Mouse (Mus musculus): Measurements from ENCODE around the gene Hipk2. TPM values are rescaled to one million over a fixed set of nuclear protein-coding genes. Genes with fewer than 3 reads are reported as not detected.

The Hipk2 gene
- polyA plus RNA-seq, 1 experiment = 39.5 TPM

DNA sequence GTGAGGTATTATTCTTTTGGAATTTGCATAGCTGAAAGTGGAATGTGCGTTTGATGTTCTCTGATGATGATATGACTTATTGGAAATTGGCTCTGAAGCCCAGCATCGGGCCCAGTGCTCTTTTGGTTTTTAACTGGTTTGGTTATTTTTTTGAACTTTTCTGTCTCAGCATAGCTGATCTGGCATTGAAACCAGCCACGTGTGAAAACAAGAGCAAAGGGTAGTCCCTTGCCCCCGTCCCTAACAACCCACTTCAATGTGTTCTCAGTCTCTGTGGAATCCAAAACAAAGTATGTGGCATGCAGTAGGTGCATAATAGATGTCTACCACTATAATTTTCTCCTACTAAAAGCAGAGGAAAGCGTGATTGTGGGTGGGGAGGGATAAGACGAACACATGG is 44.2 kb upstream of the Hipk2 start:
- no peak overlapping the region for H3K27ac ChIP-seq (ENCODE audit: control insufficient read depth, insufficient read depth, low read depth, low read length, poor library complexity)
- no peak overlapping the region for H3K4me3 ChIP-seq (replicated peaks; ENCODE audit: control insufficient read depth, low read depth, low read length)
- H3K4me1 ChIP-seq (ENCODE audit: control insufficient read depth, insufficient read depth, low read length) = peaks cover 17% of the 10 kb centered on the region
- no peak for TF ChIP-seq CTCF (IDR thresholded peaks at IDR 0.05; ENCODE audit: control insufficient read depth, insufficient read depth, low read length)
- no peak for TF ChIP-seq POLR2A (IDR thresholded peaks at IDR 0.05; ENCODE audit: borderline replicate concordance, control insufficient read depth, low read depth, low read length)
- WGBS = 35% methylated on average over 6 of the region's 6 CpGs

GRCm38 (mm10) chr6:38919135-38919740 is 43.3 kb upstream of the Hipk2 start:
- Histone ChIP-seq H3K4me1 (ENCODE audit: control insufficient read depth, insufficient read depth, low read length) (peaks cover 17% of the 10 kb centered on the region), H3K27ac (ENCODE audit: control insufficient read depth, insufficient read depth, low read depth, low read length, poor library complexity) (peak overlapping the region; percentile 58)
- WGBS = 8% methylated on average over 14 of the region's 14 CpGs

DNA sequence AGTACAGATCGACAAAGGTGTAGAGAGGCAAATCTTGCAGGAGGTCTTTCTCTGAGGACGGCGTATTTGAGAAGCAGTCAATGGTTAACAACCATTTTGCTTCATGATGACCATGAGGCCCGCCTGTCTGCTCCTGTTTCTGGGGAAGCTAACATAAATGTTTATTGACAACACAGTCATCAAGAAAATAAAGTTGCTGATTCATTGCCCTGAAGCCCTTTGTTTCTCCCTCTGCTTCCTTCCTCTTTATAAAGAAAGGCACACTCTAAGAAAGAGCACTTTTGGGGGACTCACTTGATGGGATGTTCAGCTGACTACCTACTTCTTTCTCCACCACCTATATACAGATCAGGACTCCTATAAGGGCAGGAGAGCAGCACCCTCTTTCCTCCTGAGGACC is 42.8 kb upstream of the Hipk2 start:
- TF ChIP-seq CTCF (IDR thresholded peaks at IDR 0.05; ENCODE audit: control insufficient read depth, insufficient read depth, low read length) (no peak), POLR2A (IDR thresholded peaks at IDR 0.05; ENCODE audit: borderline replicate concordance, control insufficient read depth, low read depth, low read length) (no peak)
- 25% methylated on average over 4 of the region's 4 CpGs for WGBS
- peaks cover 17% of the 10 kb centered on the region for H3K4me1 ChIP-seq (ENCODE audit: control insufficient read depth, insufficient read depth, low read length)
- H3K4me3 ChIP-seq (replicated peaks; ENCODE audit: control insufficient read depth, low read depth, low read length) = peak overlapping the region; percentile 62
- peak overlapping the region; percentile 58 for H3K27ac ChIP-seq (ENCODE audit: control insufficient read depth, insufficient read depth, low read depth, low read length, poor library complexity)

More at GRCm38 (mm10) chr6:38919135-38919740, 43.3 kb upstream of the Hipk2 start:
- TF ChIP-seq CTCF (IDR thresholded peaks at IDR 0.05; ENCODE audit: control insufficient read depth, insufficient read depth, low read length) = no peak
- TF ChIP-seq POLR2A (IDR thresholded peaks at IDR 0.05; ENCODE audit: borderline replicate concordance, control insufficient read depth, low read depth, low read length) = no peak
- peak overlapping the region; percentile 62 for H3K4me3 ChIP-seq (replicated peaks; ENCODE audit: control insufficient read depth, low read depth, low read length)

DNA sequence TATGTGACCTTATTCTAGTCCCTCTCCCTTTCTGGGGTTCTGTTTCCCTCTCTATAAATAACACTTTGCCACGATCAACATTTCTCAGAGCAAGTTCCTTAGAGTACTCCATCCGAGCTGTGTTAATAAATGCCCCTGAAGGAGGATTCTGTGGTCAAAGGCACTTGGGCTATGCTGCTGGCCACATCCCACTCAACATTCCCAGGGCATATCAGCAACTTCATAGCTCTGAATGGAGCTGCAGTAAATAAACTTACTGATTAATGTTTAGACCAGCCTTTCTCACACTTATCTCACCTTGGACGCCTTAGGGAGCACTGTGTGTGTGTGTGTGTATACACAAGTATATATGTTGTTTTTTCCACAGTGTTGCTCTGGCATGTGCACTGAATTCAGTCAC is 41.5 kb upstream of the Hipk2 start:
- peaks cover 15% of the 10 kb centered on the region for H3K4me1 ChIP-seq (ENCODE audit: control insufficient read depth, insufficient read depth, low read length)
- peak overlapping the region; percentile 34; the same call in 1 of the 2 replicates for H3K27ac ChIP-seq (ENCODE audit: control insufficient read depth, insufficient read depth, low read depth, low read length, poor library complexity)
- WGBS = 60% methylated on average over 3 of the region's 3 CpGs
- TF ChIP-seq CTCF (IDR thresholded peaks at IDR 0.05; ENCODE audit: control insufficient read depth, insufficient read depth, low read length) = no peak
- TF ChIP-seq POLR2A (IDR thresholded peaks at IDR 0.05; ENCODE audit: borderline replicate concordance, control insufficient read depth, low read depth, low read length) = no peak
- H3K4me3 ChIP-seq (replicated peaks; ENCODE audit: control insufficient read depth, low read depth, low read length) = no peak overlapping the region

DNA sequence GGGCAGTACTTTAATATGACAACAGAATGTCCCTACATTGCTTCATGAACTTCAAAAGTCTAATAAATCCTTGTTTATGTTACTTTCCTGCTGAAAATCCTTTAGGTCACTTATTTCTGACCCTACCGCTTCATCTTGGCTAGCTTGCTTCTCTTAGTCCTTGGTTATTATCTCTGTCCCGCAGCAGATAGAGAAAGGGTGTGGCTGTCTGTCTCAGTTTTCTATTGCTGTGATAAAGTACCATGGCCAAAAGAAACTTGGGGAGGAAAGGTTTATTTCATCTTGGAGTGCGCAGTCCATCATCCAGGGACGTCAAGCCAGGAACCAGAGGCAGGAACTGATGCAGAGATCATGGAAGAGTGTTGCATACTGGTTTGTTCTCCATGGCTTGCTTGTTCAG is 40.6 kb upstream of the Hipk2 start:
- H3K4me3 ChIP-seq (replicated peaks; ENCODE audit: control insufficient read depth, low read depth, low read length) = no peak overlapping the region
- peak overlapping the region; percentile 45; the same call in 1 of the 2 replicates for H3K27ac ChIP-seq (ENCODE audit: control insufficient read depth, insufficient read depth, low read depth, low read length, poor library complexity)
- peaks cover 12% of the 10 kb centered on the region for H3K4me1 ChIP-seq (ENCODE audit: control insufficient read depth, insufficient read depth, low read length)
- 67% methylated on average over 4 of the region's 4 CpGs for WGBS
- no peak for TF ChIP-seq POLR2A (IDR thresholded peaks at IDR 0.05; ENCODE audit: borderline replicate concordance, control insufficient read depth, low read depth, low read length)

DNA sequence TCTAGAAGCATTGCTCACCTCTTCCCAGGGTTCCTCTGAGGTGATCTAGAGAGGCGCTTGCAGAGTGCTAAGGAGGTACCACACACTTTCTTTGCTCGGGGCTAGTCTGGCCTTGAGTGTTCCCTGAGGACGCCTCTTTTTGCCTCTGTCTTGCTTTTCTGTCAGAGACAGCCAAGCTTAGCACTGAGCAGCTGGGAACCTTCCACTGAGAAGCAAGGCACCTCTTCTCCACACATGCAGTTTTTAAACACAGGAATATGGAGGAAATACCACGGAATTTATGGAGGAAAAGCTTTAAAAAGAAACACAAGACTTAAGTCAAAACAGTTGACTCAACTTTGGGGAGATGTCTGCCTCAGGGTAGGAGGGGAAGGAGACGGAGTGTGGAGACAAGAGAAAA is 39.8 kb upstream of the Hipk2 start:
- H3K4me1 ChIP-seq (ENCODE audit: control insufficient read depth, insufficient read depth, low read length) = peaks cover 9% of the 10 kb centered on the region
- H3K27ac ChIP-seq (ENCODE audit: control insufficient read depth, insufficient read depth, low read depth, low read length, poor library complexity) = no peak overlapping the region
- no peak for TF ChIP-seq POLR2A (IDR thresholded peaks at IDR 0.05; ENCODE audit: borderline replicate concordance, control insufficient read depth, low read depth, low read length)
- TF ChIP-seq CTCF (IDR thresholded peaks at IDR 0.05; ENCODE audit: control insufficient read depth, insufficient read depth, low read length) = no peak
- no peak overlapping the region for H3K4me3 ChIP-seq (replicated peaks; ENCODE audit: control insufficient read depth, low read depth, low read length)
- 87% methylated on average over 5 of the region's 5 CpGs for WGBS

- WGBS = 79% methylated on average over 10 of the region's 10 CpGs
- Histone ChIP-seq H3K4me3 (replicated peaks; ENCODE audit: control insufficient read depth, low read depth, low read length) (no peak overlapping the region), H3K4me1 (ENCODE audit: control insufficient read depth, insufficient read depth, low read length) (peaks cover 9% of the 10 kb centered on the region), H3K27ac (ENCODE audit: control insufficient read depth, insufficient read depth, low read depth, low read length, poor library complexity) (no peak overlapping the region)
- TF ChIP-seq POLR2A (IDR thresholded peaks at IDR 0.05; ENCODE audit: borderline replicate concordance, control insufficient read depth, low read depth, low read length) = no peak
- TF ChIP-seq CTCF (IDR thresholded peaks at IDR 0.05; ENCODE audit: control insufficient read depth, insufficient read depth, low read length) = no peak
Measured at GRCm38 (mm10) chr6:38914181-38914580, 38.2 kb upstream of the Hipk2 start.

DNA sequence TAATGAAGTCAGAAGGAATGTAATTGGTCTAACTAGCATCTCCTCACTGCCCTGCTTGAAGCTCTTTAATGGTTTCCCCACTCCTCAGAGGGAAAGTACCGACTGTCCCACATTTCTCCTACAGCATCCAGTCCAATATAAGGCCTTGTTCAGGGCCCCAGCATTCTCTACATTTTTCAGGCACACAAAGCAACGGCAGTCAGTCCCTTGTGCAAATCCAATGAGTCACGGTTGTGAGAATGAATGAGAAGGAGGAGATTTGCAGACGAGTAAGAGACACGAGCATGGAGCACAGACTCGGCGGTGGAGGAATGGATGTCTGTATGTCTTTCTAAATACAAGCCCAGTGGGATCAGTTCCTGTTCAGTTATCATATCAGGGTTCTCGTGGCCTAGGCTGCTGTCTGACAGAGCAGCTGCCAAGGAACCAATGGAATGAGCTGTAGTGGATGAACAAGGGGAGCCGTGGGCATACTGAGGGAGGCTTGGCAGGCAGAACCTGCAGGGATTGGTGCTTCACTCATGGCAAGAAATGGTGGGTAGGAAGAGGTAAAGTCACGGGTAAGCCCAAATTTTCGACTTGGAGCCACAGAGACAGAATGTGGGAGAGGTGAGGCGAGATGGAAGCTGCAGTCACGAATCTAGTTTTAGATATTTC is 37.5 kb upstream of the Hipk2 start:
- 81% methylated on average over 13 of the region's 13 CpGs for WGBS
- Histone ChIP-seq H3K4me3 (replicated peaks; ENCODE audit: control insufficient read depth, low read depth, low read length) (no peak overlapping the region), H3K4me1 (ENCODE audit: control insufficient read depth, insufficient read depth, low read length) (peaks cover 8% of the 10 kb centered on the region), H3K27ac (ENCODE audit: control insufficient read depth, insufficient read depth, low read depth, low read length, poor library complexity) (no peak overlapping the region)
- TF ChIP-seq POLR2A (IDR thresholded peaks at IDR 0.05; ENCODE audit: borderline replicate concordance, control insufficient read depth, low read depth, low read length) (no peak), CTCF (IDR thresholded peaks at IDR 0.05; ENCODE audit: control insufficient read depth, insufficient read depth, low read length) (no peak)

Measured in bone marrow, adult 2 months (tissue).